Mouse (Mus musculus): ENCODE data around the gene Adamts4. TPM values are rescaled to one million over a fixed set of nuclear protein-coding genes. Genes with fewer than 3 reads are reported as not detected.

Gene Adamts4
- polyA plus RNA-seq, 1 experiment = 6.7 TPM

DNA sequence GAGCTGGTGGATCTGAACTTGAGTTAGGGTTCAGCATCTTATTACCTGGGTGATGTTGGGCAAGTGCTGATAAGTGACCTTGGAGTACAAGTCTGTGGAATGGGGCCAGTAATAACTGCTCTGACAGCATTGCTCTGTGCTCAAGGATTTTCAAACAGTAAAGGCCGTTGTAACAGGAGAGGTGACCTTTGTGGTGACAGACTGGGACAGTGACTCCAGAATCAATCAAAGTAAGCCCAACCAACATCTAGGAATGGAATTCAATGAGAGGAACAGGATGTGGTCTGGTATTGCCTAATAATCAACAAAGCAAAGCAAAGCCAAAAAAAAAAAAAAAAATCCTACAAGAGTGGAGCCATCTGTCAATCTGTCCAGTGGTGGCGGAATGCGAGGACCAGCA lies 10.1 kb downstream of the Adamts4 start:
- H3K36me3 ChIP-seq (ENCODE audit: control insufficient read depth, insufficient read depth) = peaks cover 4% of the 10 kb centered on the region
- H3K79me2 ChIP-seq (ENCODE audit: control insufficient read depth, insufficient read depth) = no peaks in the 10 kb centered on the region
- H3K4me3 ChIP-seq (ENCODE audit: insufficient read depth, poor library complexity, severe bottlenecking) = no peak overlapping the region
- H3K79me3 ChIP-seq (ENCODE audit: low read depth) = no peaks in the 10 kb centered on the region
- no peak overlapping the region for H3ac ChIP-seq (ENCODE audit: control insufficient read depth, insufficient read length, low read depth)
- no peak for TF ChIP-seq CTCF (IDR thresholded peaks at IDR 0.05; ENCODE audit: control insufficient read depth, insufficient read depth, insufficient read length)
- no peak for TF ChIP-seq MAX (IDR thresholded peaks at IDR 0.05)
- no peak for TF ChIP-seq CEBPB (IDR thresholded peaks at IDR 0.05; ENCODE audit: low read depth)
- TF ChIP-seq USF1 (IDR thresholded peaks at IDR 0.05; ENCODE audit: low read depth) = no peak
- TF ChIP-seq FOSL1 (IDR thresholded peaks at IDR 0.05; ENCODE audit: insufficient read depth, low read length, poor library complexity, severe bottlenecking) = no peak
- TF ChIP-seq MYOD1 (IDR thresholded peaks at IDR 0.05; ENCODE audit: control insufficient read depth, insufficient read length, low read depth) = no peak
- TF ChIP-seq MYOG (IDR thresholded peaks at IDR 0.05; ENCODE audit: control insufficient read depth, extremely low read depth, insufficient read length) = no peak
- H3K27me3 ChIP-seq (ENCODE audit: control insufficient read depth, insufficient read depth, insufficient read length) = no peaks in the 10 kb centered on the region

GRCm38 (mm10) chr1:171262594-171263130 lies 12.4 kb downstream of the Adamts4 start:
- H3K36me3 ChIP-seq (ENCODE audit: control insufficient read depth, insufficient read depth) = peaks cover 4% of the 10 kb centered on the region
- H3K79me2 ChIP-seq (ENCODE audit: control insufficient read depth, insufficient read depth) = no peaks in the 10 kb centered on the region
- peak overlapping the region; percentile 51 for H3ac ChIP-seq (ENCODE audit: control insufficient read depth, insufficient read length, low read depth)
- no peaks in the 10 kb centered on the region for H3K27me3 ChIP-seq (ENCODE audit: control insufficient read depth, insufficient read depth, insufficient read length)
- H3K4me3 ChIP-seq (ENCODE audit: insufficient read depth, poor library complexity, severe bottlenecking) = peak overlapping the region; percentile 11
- TF ChIP-seq MAX (IDR thresholded peaks at IDR 0.05) (no peak), MYOG (IDR thresholded peaks at IDR 0.05; ENCODE audit: control insufficient read depth, extremely low read depth, insufficient read length) (no peak), FOSL1 (IDR thresholded peaks at IDR 0.05; ENCODE audit: insufficient read depth, low read length, poor library complexity, severe bottlenecking) (no peak), MYOD1 (IDR thresholded peaks at IDR 0.05; ENCODE audit: control insufficient read depth, insufficient read length, low read depth) (no peak), USF1 (IDR thresholded peaks at IDR 0.05; ENCODE audit: low read depth) (no peak), CEBPB (IDR thresholded peaks at IDR 0.05; ENCODE audit: low read depth) (no peak), CTCF (IDR thresholded peaks at IDR 0.05; ENCODE audit: control insufficient read depth, insufficient read depth, insufficient read length) (no peak)
- H3K79me3 ChIP-seq (ENCODE audit: low read depth) = no peaks in the 10 kb centered on the region

DNA sequence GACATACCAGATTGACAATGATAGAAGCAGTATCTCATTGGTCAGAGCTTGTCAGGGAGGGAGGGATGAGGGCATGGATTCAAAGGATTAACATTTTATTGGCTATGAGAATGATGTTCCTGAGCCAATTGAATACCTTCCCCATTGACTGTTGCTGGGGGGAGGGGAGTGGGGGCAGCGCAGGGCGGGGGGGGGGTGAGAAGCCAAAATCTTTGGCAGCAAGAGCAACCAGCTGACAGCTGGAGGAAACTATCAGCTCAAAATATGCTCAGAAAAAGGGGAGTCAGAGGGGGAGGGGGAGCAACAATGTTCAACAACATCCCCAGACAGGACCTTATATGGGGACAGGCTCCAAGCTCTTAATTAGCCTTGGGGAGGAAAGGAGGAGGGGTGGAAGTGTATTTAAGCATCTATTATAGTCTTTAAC lies 13.0 kb downstream of the Adamts4 start:
- Histone ChIP-seq H3K79me2 (ENCODE audit: control insufficient read depth, insufficient read depth) (no peaks in the 10 kb centered on the region), H3K27me3 (ENCODE audit: control insufficient read depth, insufficient read depth, insufficient read length) (no peaks in the 10 kb centered on the region), H3ac (ENCODE audit: control insufficient read depth, insufficient read length, low read depth) (no peak overlapping the region), H3K4me3 (ENCODE audit: insufficient read depth, poor library complexity, severe bottlenecking) (no peak overlapping the region), H3K36me3 (ENCODE audit: control insufficient read depth, insufficient read depth) (peaks cover 4% of the 10 kb centered on the region), H3K79me3 (ENCODE audit: low read depth) (no peaks in the 10 kb centered on the region)
- no peak for TF ChIP-seq FOSL1 (IDR thresholded peaks at IDR 0.05; ENCODE audit: insufficient read depth, low read length, poor library complexity, severe bottlenecking)
- no peak for TF ChIP-seq CTCF (IDR thresholded peaks at IDR 0.05; ENCODE audit: control insufficient read depth, insufficient read depth, insufficient read length)
- no peak for TF ChIP-seq USF1 (IDR thresholded peaks at IDR 0.05; ENCODE audit: low read depth)
- no peak for TF ChIP-seq MYOG (IDR thresholded peaks at IDR 0.05; ENCODE audit: control insufficient read depth, extremely low read depth, insufficient read length)
- TF ChIP-seq MAX (IDR thresholded peaks at IDR 0.05) = no peak
- no peak for TF ChIP-seq CEBPB (IDR thresholded peaks at IDR 0.05; ENCODE audit: low read depth)
- no peak for TF ChIP-seq MYOD1 (IDR thresholded peaks at IDR 0.05; ENCODE audit: control insufficient read depth, insufficient read length, low read depth)

DNA sequence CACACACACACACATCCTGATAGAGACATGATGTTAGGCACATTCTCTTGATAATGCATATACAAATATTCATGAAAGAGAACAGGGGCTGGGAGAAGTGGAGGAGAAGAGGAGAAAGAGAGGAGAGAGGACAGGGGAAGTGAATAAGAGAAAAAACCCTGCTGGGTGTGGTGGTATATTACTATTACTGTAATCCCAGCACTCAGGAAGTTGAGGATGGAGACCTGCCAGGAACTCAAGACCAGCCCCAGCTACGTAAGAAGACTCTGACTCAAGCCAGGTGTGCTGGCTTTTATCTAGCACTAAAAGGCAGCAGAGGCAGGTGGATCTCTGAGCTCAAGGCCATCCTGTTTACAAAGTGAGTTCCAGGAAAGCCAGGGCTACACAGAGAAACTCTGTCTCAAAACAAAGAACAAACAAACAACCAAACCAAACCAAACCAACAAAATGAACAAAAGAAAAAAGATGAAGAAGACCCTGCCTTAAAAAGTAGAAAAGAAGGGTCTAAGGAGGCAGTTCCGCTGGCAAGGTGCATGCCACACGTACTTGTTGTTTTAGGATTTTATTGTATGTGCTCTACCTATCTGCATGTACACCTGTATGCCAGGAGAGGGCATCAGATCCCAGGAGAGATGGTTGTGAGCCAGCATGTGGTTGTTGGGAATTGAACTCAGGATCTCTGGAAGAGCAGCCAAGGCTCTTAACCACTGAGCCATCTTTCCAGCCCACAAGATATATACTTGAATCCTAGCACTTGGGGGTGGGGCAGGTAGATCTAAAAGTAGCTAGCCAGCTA lies 13.6 kb downstream of the Adamts4 start:
- Histone ChIP-seq H3K4me3 (ENCODE audit: insufficient read depth, poor library complexity, severe bottlenecking) (no peak overlapping the region), H3K79me3 (ENCODE audit: low read depth) (no peaks in the 10 kb centered on the region), H3ac (ENCODE audit: control insufficient read depth, insufficient read length, low read depth) (no peak overlapping the region), H3K27me3 (ENCODE audit: control insufficient read depth, insufficient read depth, insufficient read length) (no peaks in the 10 kb centered on the region), H3K79me2 (ENCODE audit: control insufficient read depth, insufficient read depth) (no peaks in the 10 kb centered on the region), H3K36me3 (ENCODE audit: control insufficient read depth, insufficient read depth) (peaks cover 4% of the 10 kb centered on the region)
- no peak for TF ChIP-seq CTCF (IDR thresholded peaks at IDR 0.05; ENCODE audit: control insufficient read depth, insufficient read depth, insufficient read length)
- no peak for TF ChIP-seq FOSL1 (IDR thresholded peaks at IDR 0.05; ENCODE audit: insufficient read depth, low read length, poor library complexity, severe bottlenecking)

DNA sequence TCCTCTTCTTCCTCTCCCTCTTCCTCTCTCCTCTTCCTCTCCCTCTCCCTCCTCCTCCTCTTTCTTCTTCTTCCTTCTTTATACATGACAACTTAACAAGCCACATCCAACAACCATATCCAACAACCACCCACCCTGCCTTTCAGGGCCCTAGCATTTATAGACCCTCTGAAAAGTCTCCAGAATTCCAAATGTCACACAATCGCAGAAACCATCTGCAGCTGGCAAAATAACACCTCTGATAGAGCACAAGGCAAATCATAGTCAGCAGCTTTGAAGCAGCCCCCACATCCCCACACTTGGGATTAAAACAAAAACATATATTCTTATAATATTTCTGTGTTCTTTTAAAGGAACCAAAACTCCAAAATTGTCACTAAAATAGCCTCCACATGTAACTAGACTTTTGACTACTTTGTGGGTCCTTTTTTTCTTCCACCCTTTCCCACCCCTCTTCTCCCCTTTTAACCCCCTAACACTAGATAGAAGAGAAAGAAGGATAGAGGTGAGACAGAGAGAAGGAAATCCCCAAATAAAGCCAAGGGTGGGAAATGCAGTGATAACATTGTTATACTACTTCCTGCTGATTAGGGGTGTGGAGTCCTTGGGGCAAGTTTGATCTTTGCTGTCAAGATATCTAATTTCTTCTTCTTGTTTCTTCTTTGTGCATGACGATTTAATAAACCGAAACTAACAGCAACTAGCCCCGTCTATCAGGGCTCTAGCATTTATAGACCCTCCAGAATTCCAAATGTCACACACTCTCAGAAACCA lies 15.9 kb downstream of the Adamts4 start:
- Histone ChIP-seq H3ac (ENCODE audit: control insufficient read depth, insufficient read length, low read depth) (no peak overlapping the region), H3K79me3 (ENCODE audit: low read depth) (no peaks in the 10 kb centered on the region), H3K4me3 (ENCODE audit: insufficient read depth, poor library complexity, severe bottlenecking) (no peak overlapping the region), H3K27me3 (ENCODE audit: control insufficient read depth, insufficient read depth, insufficient read length) (no peaks in the 10 kb centered on the region), H3K36me3 (ENCODE audit: control insufficient read depth, insufficient read depth) (no peaks in the 10 kb centered on the region), H3K79me2 (ENCODE audit: control insufficient read depth, insufficient read depth) (peaks cover 10% of the 10 kb centered on the region)
- TF ChIP-seq CTCF (IDR thresholded peaks at IDR 0.05; ENCODE audit: control insufficient read depth, insufficient read depth, insufficient read length) = no peak
- no peak for TF ChIP-seq MYOD1 (IDR thresholded peaks at IDR 0.05; ENCODE audit: control insufficient read depth, insufficient read length, low read depth)
- no peak for TF ChIP-seq USF1 (IDR thresholded peaks at IDR 0.05; ENCODE audit: low read depth)
- no peak for TF ChIP-seq FOSL1 (IDR thresholded peaks at IDR 0.05; ENCODE audit: insufficient read depth, low read length, poor library complexity, severe bottlenecking)
- TF ChIP-seq CEBPB (IDR thresholded peaks at IDR 0.05; ENCODE audit: low read depth) = no peak
- no peak for TF ChIP-seq MAX (IDR thresholded peaks at IDR 0.05)
- no peak for TF ChIP-seq MYOG (IDR thresholded peaks at IDR 0.05; ENCODE audit: control insufficient read depth, extremely low read depth, insufficient read length)

Measured in C2C12 (cell line).